Mouse (Mus musculus) inflammation-experienced regulatory T-cells, adult 16 weeks (primary cell): ENCODE measurements around the gene Hyal4. TPM values are rescaled to one million over a fixed set of nuclear protein-coding genes. Genes with fewer than 3 reads are reported as not detected.

Experiments used
- polyA plus RNA-seq: library from polyadenylated mRNA; unstranded; fragments of 100-300 nt; shearing (Covaris generic); gene quantifications from one replicate; pipeline ENCODE4 v1.2.1, GENCODE M21; 2017

The Hyal4 gene
- not detected for polyA plus RNA-seq

GRCm38 (mm10) chr6:24748029-24748428 lies at the start of gene Hyal4:
Gene Hyal4, plus strand, starts transcription at chr6:24748329.

DNA sequence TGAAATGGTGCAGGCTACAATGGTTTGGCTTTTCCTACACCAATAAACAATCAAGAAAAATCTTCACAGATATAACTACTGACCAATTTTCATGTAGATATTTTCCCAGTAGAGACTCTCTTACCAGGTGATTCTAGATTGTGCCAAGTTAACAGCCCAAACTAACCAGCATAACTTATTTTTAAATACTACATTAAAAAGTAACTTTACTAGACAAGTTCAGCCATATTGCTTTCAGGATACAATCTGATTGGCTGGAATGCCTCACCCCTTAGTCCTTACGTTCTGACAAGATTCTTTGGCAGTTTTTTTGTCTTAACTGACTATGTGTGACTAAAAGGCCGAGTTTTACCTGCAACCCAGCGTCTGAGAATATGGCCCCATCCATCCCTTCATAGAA lies 15.2 kb upstream of the Hyal4 start, which contains the start of gene Hyal6:
TSS of gene Hyal6 (plus strand) at position 301 of the 400 bp plus-strand sequence.

GRCm38 (mm10) chr6:24790888-24791287 lies 42.8 kb downstream of the Hyal4 start, which contains the start of gene Spam1:
Gene Spam1, plus strand, starts transcription at chr6:24791188.

Other genes starting within 250 kb of the Hyal4 start
- not detected for gene Iqub, start 233.3 kb upstream of the Hyal4 start, polyA plus RNA-seq
- 188 TPM for gene Ndufa5, start 220.3 kb upstream of the Hyal4 start, polyA plus RNA-seq
- gene Asb15, start 220.2 kb upstream of the Hyal4 start, polyA plus RNA-seq, result not detected
- gene Lmod2, start 150.6 kb upstream of the Hyal4 start, polyA plus RNA-seq, result not detected
- 15.6 TPM for gene Wasl, start 83.3 kb upstream of the Hyal4 start, polyA plus RNA-seq
- gene Hyal6, start 15.1 kb upstream of the Hyal4 start, polyA plus RNA-seq, result not detected
- gene Spam1, start 42.9 kb downstream of the Hyal4 start, polyA plus RNA-seq, result not detected
- not detected for gene Hyal5, start 109.7 kb downstream of the Hyal4 start, polyA plus RNA-seq
- gene Tmem229a, start 208.0 kb downstream of the Hyal4 start, polyA plus RNA-seq, result not detected